Mouse (Mus musculus) forebrain, embryonic 10.5 days (tissue): ENCODE data around the gene Mettl14. TPM values are rescaled to one million over a fixed set of nuclear protein-coding genes. Genes with fewer than 3 reads are reported as not detected.
A peak's percentile ranks its signal among the peaks of the same experiment; 100 is the strongest.

Experiments used
- DNase-seq: peaks from one replicate; pipeline ENCODE4 v3.0.0-alpha.2; 2017; ENCODE audit warnings: low spot score; ENCODE audit errors: extremely low spot score
- H3K27ac ChIP-seq: fragments of 300-500 bp; sonication (generic); 2 replicates; pipeline ENCODE4 v1.5.1; 2016; ENCODE audit warnings: mild to moderate bottlenecking
- H3K27me3 ChIP-seq: fragments of 300-500 bp; sonication (generic); 2 replicates; pipeline ENCODE4 v1.6.1; 2016; ENCODE audit warnings: mild to moderate bottlenecking; ENCODE audit not compliant: poor library complexity, severe bottlenecking
- H3K36me3 ChIP-seq: fragments of 300-500 bp; sonication (generic); replicated peaks from 2 replicates; pipeline ENCODE4 v1.6.1; 2016; ENCODE audit warnings: mild to moderate bottlenecking, moderate library complexity
- H3K4me1 ChIP-seq: fragments of 300-500 bp; sonication (generic); 2 replicates; pipeline ENCODE4 v1.6.1; 2016
- H3K4me3 ChIP-seq: fragments of 300-500 bp; sonication (generic); 2 replicates; pipeline ENCODE4 v1.5.1; 2016; ENCODE audit warnings: mild to moderate bottlenecking, moderate library complexity
- H3K9me3 ChIP-seq: fragments of 300-500 bp; sonication (generic); 2 replicates; pipeline ENCODE4 v1.6.1; 2016; ENCODE audit warnings: mild to moderate bottlenecking, moderate library complexity
- WGBS: fragments of 180-500 bp; shearing (Covaris S2); methylation state at CpG from one replicate; pipeline ENCODE4 v1.1.7; 2016; 5-methylcytosine and 5-hydroxymethylcytosine counted together
- polyA plus RNA-seq: library from polyadenylated mRNA; unstranded; fragments of >200 nt; fragmentation: Nextera tagmentation; extraction: Ambion mirVana; gene quantifications from 2 replicates; pipeline ENCODE4 v1.2.1, GENCODE M21; 2016

Mettl14 gene
- 37.1 and 37.9 TPM in 2 replicates for polyA plus RNA-seq

- H3K4me3 ChIP-seq, result peak within 1 kb of the TSS; percentile 80
- H3K36me3 ChIP-seq, result peaks cover 16% of the 10 kb centered on the region
- H3K27me3 ChIP-seq, result no peaks in the 10 kb centered on the region
- no peaks in the 10 kb centered on the region for H3K9me3 ChIP-seq
- H3K27ac ChIP-seq, result peak within 1 kb of the TSS; percentile 96
- peak; percentile 97 for DNase-seq
- H3K4me1 ChIP-seq, result peaks cover 18% of the 10 kb centered on the region
- under 1% methylated on average over 41 of the region's 41 CpGs for WGBS
These were observed at the start of gene Mettl14 for GRCm38 (mm10) chr3:123385486-123386156. TSS of gene Mettl14 (minus strand) at chr3:123386108.

GRCm38 (mm10) chr3:123433362-123433761 is 47.5 kb upstream of the Mettl14 start:
- Histone ChIP-seq H3K9me3 (no peaks in the 10 kb centered on the region), H3K36me3 (no peaks in the 10 kb centered on the region), H3K27ac (no peak overlapping the region), H3K27me3 (no peaks in the 10 kb centered on the region), H3K4me1 (no peaks in the 10 kb centered on the region), H3K4me3 (no peak overlapping the region)
- WGBS, result 85% methylated on average over 3 of the region's 3 CpGs
- DNase-seq, result no peak

- no peaks in the 10 kb centered on the region for H3K4me1 ChIP-seq
- H3K36me3 ChIP-seq, result no peaks in the 10 kb centered on the region
- H3K4me3 ChIP-seq, result no peak overlapping the region
- H3K27me3 ChIP-seq, result no peaks in the 10 kb centered on the region
- DNase-seq, result no peak
- 77% methylated on average over 5 of the region's 5 CpGs for WGBS
- no peak overlapping the region for H3K27ac ChIP-seq
- H3K9me3 ChIP-seq, result no peaks in the 10 kb centered on the region
These were observed 46.2 kb upstream of the Mettl14 start for GRCm38 (mm10) chr3:123431951-123432674.

GRCm38 (mm10) chr3:123429597-123430458 is 43.9 kb upstream of the Mettl14 start:
- H3K27me3 ChIP-seq, result no peaks in the 10 kb centered on the region
- 89% methylated on average over 22 of the region's 22 CpGs for WGBS
- no peak overlapping the region for H3K27ac ChIP-seq
- no peak overlapping the region for H3K4me3 ChIP-seq
- no peak for DNase-seq
- H3K36me3 ChIP-seq, result no peaks in the 10 kb centered on the region
- no peaks in the 10 kb centered on the region for H3K9me3 ChIP-seq
- H3K4me1 ChIP-seq, result no peaks in the 10 kb centered on the region

- no peak overlapping the region for H3K4me3 ChIP-seq
- 78% methylated on average over 4 of the region's 4 CpGs for WGBS
- no peaks in the 10 kb centered on the region for H3K36me3 ChIP-seq
- H3K27me3 ChIP-seq, result no peaks in the 10 kb centered on the region
- H3K4me1 ChIP-seq, result no peaks in the 10 kb centered on the region
- no peak for DNase-seq
- H3K9me3 ChIP-seq, result no peaks in the 10 kb centered on the region
- no peak overlapping the region for H3K27ac ChIP-seq
These were observed 42.1 kb upstream of the Mettl14 start for GRCm38 (mm10) chr3:123428005-123428404.

GRCm38 (mm10) chr3:123425647-123426046 is 39.7 kb upstream of the Mettl14 start:
- H3K36me3 ChIP-seq, result no peaks in the 10 kb centered on the region
- H3K27ac ChIP-seq, result no peak overlapping the region
- no peaks in the 10 kb centered on the region for H3K9me3 ChIP-seq
- no peaks in the 10 kb centered on the region for H3K4me1 ChIP-seq
- H3K27me3 ChIP-seq, result no peaks in the 10 kb centered on the region
- WGBS, result 85% methylated on average over 2 of the region's 2 CpGs
- H3K4me3 ChIP-seq, result no peak overlapping the region
- DNase-seq, result no peak

GRCm38 (mm10) chr3:123413173-123413572 is 27.3 kb upstream of the Mettl14 start:
- Histone ChIP-seq H3K27me3 (no peaks in the 10 kb centered on the region), H3K27ac (no peak overlapping the region), H3K4me3 (no peak overlapping the region), H3K4me1 (peaks cover 6% of the 10 kb centered on the region), H3K36me3 (no peaks in the 10 kb centered on the region), H3K9me3 (no peaks in the 10 kb centered on the region)
- no peak for DNase-seq
- WGBS, result 31% methylated on average over 5 of the region's 5 CpGs

GRCm38 (mm10) chr3:123411821-123412578 is 26.1 kb upstream of the Mettl14 start:
- 84% methylated on average over 6 of the region's 6 CpGs for WGBS
- Histone ChIP-seq H3K36me3 (no peaks in the 10 kb centered on the region), H3K4me3 (no peak overlapping the region), H3K4me1 (peaks cover 6% of the 10 kb centered on the region), H3K27me3 (no peaks in the 10 kb centered on the region), H3K9me3 (no peaks in the 10 kb centered on the region), H3K27ac (no peak overlapping the region)
- DNase-seq, result no peak

GRCm38 (mm10) chr3:123404945-123405344 is 19.0 kb upstream of the Mettl14 start:
- no peaks in the 10 kb centered on the region for H3K27me3 ChIP-seq
- no peak overlapping the region for H3K4me3 ChIP-seq
- DNase-seq, result no peak
- WGBS, result 90% methylated on average over 3 of the region's 3 CpGs
- no peak overlapping the region for H3K27ac ChIP-seq
- no peaks in the 10 kb centered on the region for H3K36me3 ChIP-seq
- no peaks in the 10 kb centered on the region for H3K9me3 ChIP-seq
- H3K4me1 ChIP-seq, result no peaks in the 10 kb centered on the region

GRCm38 (mm10) chr3:123397562-123398481 is 11.9 kb upstream of the Mettl14 start:
- H3K27ac ChIP-seq, result no peak overlapping the region
- 82% methylated on average over 9 of the region's 9 CpGs for WGBS
- no peaks in the 10 kb centered on the region for H3K27me3 ChIP-seq
- DNase-seq, result no peak
- no peaks in the 10 kb centered on the region for H3K9me3 ChIP-seq
- no peaks in the 10 kb centered on the region for H3K36me3 ChIP-seq
- no peaks in the 10 kb centered on the region for H3K4me1 ChIP-seq
- no peak overlapping the region for H3K4me3 ChIP-seq

GRCm38 (mm10) chr3:123395611-123396010 is 9.7 kb upstream of the Mettl14 start:
- WGBS, result 88% methylated on average over 5 of the region's 5 CpGs
- Histone ChIP-seq H3K36me3 (no peaks in the 10 kb centered on the region), H3K4me3 (no peak overlapping the region), H3K27me3 (no peaks in the 10 kb centered on the region), H3K27ac (no peak overlapping the region), H3K4me1 (no peaks in the 10 kb centered on the region), H3K9me3 (no peaks in the 10 kb centered on the region)
- DNase-seq, result no peak
